Mouse (Mus musculus) limb, embryonic 14.5 days (tissue): ENCODE results near the gene Zfp740. TPM values are rescaled to one million over a fixed set of nuclear protein-coding genes. Genes with fewer than 3 reads are reported as not detected.

ENCODE experiments used
- ATAC-seq: fragments of 200-750 bp; cut with Nextera tagmentation; 2 replicates; pipeline ENCODE4 v1.8.0; 2017; ENCODE audit warnings: low read depth, moderate number of reproducible peaks, moderate TSS enrichment; ENCODE audit not compliant: low FRiP score
- DNase-seq: peaks from one replicate; pipeline ENCODE4 v3.0.0-alpha.2; 2015; ENCODE audit warnings: low spot score
- H3K27ac ChIP-seq: fragments of 300-500 bp; sonication (generic); replicated peaks from 2 replicates; pipeline ENCODE4 v1.5.1; 2014; ENCODE audit warnings: low read depth, mild to moderate bottlenecking, low read length, moderate library complexity, mixed read lengths
- H3K27me3 ChIP-seq: fragments of 300-500 bp; sonication (generic); 2 replicates; pipeline ENCODE4 v1.6.1; 2014; ENCODE audit warnings: low read length, mixed read lengths; ENCODE audit not compliant: control insufficient read depth, insufficient read depth
- H3K36me3 ChIP-seq: fragments of 300-500 bp; sonication (generic); 2 replicates; pipeline ENCODE4 v1.6.1; 2014; ENCODE audit warnings: mild to moderate bottlenecking, low read length, moderate library complexity, mixed read lengths; ENCODE audit not compliant: control insufficient read depth, insufficient read depth
- H3K4me1 ChIP-seq: fragments of 300-500 bp; sonication (generic); 2 replicates; pipeline ENCODE4 v1.6.1; 2014; ENCODE audit warnings: antibody characterized with exemption, low read length, mixed read lengths; ENCODE audit not compliant: control insufficient read depth, insufficient read depth
- H3K4me2 ChIP-seq: fragments of 300-500 bp; sonication (generic); replicated peaks from 2 replicates; pipeline ENCODE4 v1.6.1; 2014; ENCODE audit warnings: low read depth, mild to moderate bottlenecking, low read length, moderate library complexity; ENCODE audit not compliant: severe bottlenecking
- H3K4me3 ChIP-seq: fragments of 300-500 bp; sonication (generic); replicated peaks from 2 replicates; pipeline ENCODE4 v1.5.1; 2014; ENCODE audit warnings: low read length
- H3K9ac ChIP-seq: fragments of 300-500 bp; sonication (generic); 2 replicates; pipeline ENCODE4 v1.6.1; 2014; ENCODE audit warnings: mild to moderate bottlenecking, low read depth, low read length, moderate library complexity; ENCODE audit not compliant: severe bottlenecking
- H3K9me3 ChIP-seq: fragments of 300-500 bp; sonication (generic); 2 replicates; pipeline ENCODE4 v1.6.1; 2016; ENCODE audit warnings: low read length; ENCODE audit not compliant: control insufficient read depth
- POLR2A ChIP-seq: fragments of 200-500 bp; IDR thresholded peaks from 2 replicates; pipeline ENCODE4 v1.8.0; 2012; ENCODE audit warnings: inconsistent platforms, mild to moderate bottlenecking, moderate library complexity, borderline replicate concordance; ENCODE audit not compliant: insufficient read depth, insufficient read length; ENCODE audit errors: extremely low read depth
- WGBS: fragments of 180-500 bp; shearing (Covaris S2); extraction: QIAGEN DNeasy Blood & Tissue Kit; methylation state at CpG from one replicate; pipeline ENCODE4 v1.1.7; 2014; 5-methylcytosine and 5-hydroxymethylcytosine counted together
- polyA plus RNA-seq, 2 experiments: library from polyadenylated mRNA; depleted of rRNA in 1 of 2; stranded (reverse) in 1 of 2; unstranded in 1 of 2; fragments of >200 nt; fragmentation: Nextera tagmentation in 1 of 2; extraction: Ambion mirVana in 1 of 2; gene quantifications; 2 replicates each; pipeline versions ENCODE4 v1.2.1 to v1.2.3; 2012 to 2014

Gene Zfp740
- polyA plus RNA-seq, 2 experiments: 53.8 to 96.0 TPM

GRCm38 (mm10) chr15:102192271-102192812 lies 10.7 kb upstream of the Zfp740 start:
- H3K4me3 ChIP-seq: no peak overlapping the region
- H3K9me3 ChIP-seq: no peaks in the 10 kb centered on the region
- ATAC-seq (no peak), DNase-seq (no peak)
- TF ChIP-seq POLR2A: no peak
- H3K27ac ChIP-seq: no peak overlapping the region
- H3K4me1 ChIP-seq: 0 out of 2 replicates have a peak, but pooled peaks cover 4% of the 10 kb centered on the region
- H3K4me2 ChIP-seq: no peak overlapping the region
- peaks cover 3% of the 10 kb centered on the region for H3K36me3 ChIP-seq
- no peak overlapping the region for H3K9ac ChIP-seq
- WGBS: 76% methylated on average over 7 of the region's 7 CpGs
- H3K27me3 ChIP-seq: no peaks in the 10 kb centered on the region

GRCm38 (mm10) chr15:102192820-102193386 lies 10.1 kb upstream of the Zfp740 start:
- H3K4me1 ChIP-seq: 0 out of 2 replicates have a peak, but pooled peaks cover 4% of the 10 kb centered on the region
- no peak overlapping the region for H3K4me3 ChIP-seq
- ATAC-seq (no peak), DNase-seq (no peak)
- no peak overlapping the region for H3K9ac ChIP-seq
- H3K27ac ChIP-seq: no peak overlapping the region
- no peak overlapping the region for H3K4me2 ChIP-seq
- no peaks in the 10 kb centered on the region for H3K9me3 ChIP-seq
- no peaks in the 10 kb centered on the region; the same call in 1 of the 2 replicates for H3K36me3 ChIP-seq
- TF ChIP-seq POLR2A: no peak
- no peaks in the 10 kb centered on the region for H3K27me3 ChIP-seq
- 73% methylated on average over 5 of the region's 5 CpGs for WGBS

GRCm38 (mm10) chr15:102193652-102194051 lies 9.4 kb upstream of the Zfp740 start:
- no peaks in the 10 kb centered on the region for H3K36me3 ChIP-seq
- H3K9ac ChIP-seq: no peak overlapping the region
- no peaks in the 10 kb centered on the region for H3K27me3 ChIP-seq
- H3K4me3 ChIP-seq: no peak overlapping the region
- no peak overlapping the region for H3K4me2 ChIP-seq
- no peaks in the 10 kb centered on the region for H3K9me3 ChIP-seq
- ATAC-seq (no peak), DNase-seq (no peak)
- WGBS: 76% methylated on average over 4 of the region's 4 CpGs
- 0 out of 2 replicates have a peak, but pooled peaks cover 4% of the 10 kb centered on the region for H3K4me1 ChIP-seq
- TF ChIP-seq POLR2A: no peak
- no peak overlapping the region for H3K27ac ChIP-seq

- Histone ChIP-seq H3K9ac (no peak overlapping the region), H3K4me3 (no peak overlapping the region), H3K4me2 (no peak overlapping the region), H3K27ac (no peak overlapping the region), H3K9me3 (no peaks in the 10 kb centered on the region), H3K4me1 (0 out of 2 replicates have a peak, but pooled peaks cover 4% of the 10 kb centered on the region), H3K36me3 (0 out of 2 replicates have a peak, but pooled peaks cover 8% of the 10 kb centered on the region), H3K27me3 (no peaks in the 10 kb centered on the region)
- WGBS: 68% methylated on average over 4 of the region's 4 CpGs
- no peak for ATAC-seq
- no peak for DNase-seq
- TF ChIP-seq POLR2A: no peak
Observed at GRCm38 (mm10) chr15:102194439-102194838, 8.6 kb upstream of the Zfp740 start.

- H3K4me1 ChIP-seq: 0 out of 2 replicates have a peak, but pooled peaks cover 4% of the 10 kb centered on the region
- no peak overlapping the region for H3K4me3 ChIP-seq
- DNase-seq (no peak), ATAC-seq (no peak)
- no peak overlapping the region for H3K4me2 ChIP-seq
- no peaks in the 10 kb centered on the region for H3K27me3 ChIP-seq
- H3K27ac ChIP-seq: no peak overlapping the region
- no peak for TF ChIP-seq POLR2A
- 0 out of 2 replicates have a peak, but pooled peaks cover 11% of the 10 kb centered on the region for H3K36me3 ChIP-seq
- WGBS: 81% methylated on average over 4 of the region's 4 CpGs
- H3K9me3 ChIP-seq: no peaks in the 10 kb centered on the region
- no peak overlapping the region for H3K9ac ChIP-seq
Observed at GRCm38 (mm10) chr15:102195373-102195772, 7.7 kb upstream of the Zfp740 start.

- H3K36me3 ChIP-seq: peaks cover 16% of the 10 kb centered on the region; the same call in 1 of the 2 replicates
- WGBS: 82% methylated on average over 4 of the region's 4 CpGs
- no peaks in the 10 kb centered on the region for H3K9me3 ChIP-seq
- no peak for ATAC-seq
- H3K27me3 ChIP-seq: no peaks in the 10 kb centered on the region
- H3K27ac ChIP-seq: no peak overlapping the region
- H3K4me3 ChIP-seq: no peak overlapping the region
- H3K9ac ChIP-seq: no peak overlapping the region
- H3K4me2 ChIP-seq: no peak overlapping the region
- H3K4me1 ChIP-seq: peaks cover 3% of the 10 kb centered on the region; the same call in 1 of the 2 replicates
- TF ChIP-seq POLR2A: no peak
- DNase-seq: no peak
Observed at GRCm38 (mm10) chr15:102198841-102199240, 4.2 kb upstream of the Zfp740 start.
